Mouse (Mus musculus) frontal cortex, postnatal 10 days (tissue): Measurements from ENCODE around the gene Synj1.

Experiments
- DNase-seq, 2 experiments: peaks; one replicate each; pipeline ENCODE4 v3.0.0; 2022; ENCODE audit warnings: low spot score in 2 of 2, mixed read lengths in 1 of 2

Synj1 gene

GRCm38 (mm10) chr16:91009942-91010529, 1.1 kb downstream of the Synj1 start:
- no peak for DNase-seq

- DNase-seq = no peak
Observed at GRCm38 (mm10) chr16:91004915-91005538, 6.1 kb downstream of the Synj1 start.

- no peak for DNase-seq
Observed at GRCm38 (mm10) chr16:91001098-91001497, 10.0 kb downstream of the Synj1 start.

GRCm38 (mm10) chr16:90999827-91000226, 11.3 kb downstream of the Synj1 start:
- no peak for DNase-seq

DNA sequence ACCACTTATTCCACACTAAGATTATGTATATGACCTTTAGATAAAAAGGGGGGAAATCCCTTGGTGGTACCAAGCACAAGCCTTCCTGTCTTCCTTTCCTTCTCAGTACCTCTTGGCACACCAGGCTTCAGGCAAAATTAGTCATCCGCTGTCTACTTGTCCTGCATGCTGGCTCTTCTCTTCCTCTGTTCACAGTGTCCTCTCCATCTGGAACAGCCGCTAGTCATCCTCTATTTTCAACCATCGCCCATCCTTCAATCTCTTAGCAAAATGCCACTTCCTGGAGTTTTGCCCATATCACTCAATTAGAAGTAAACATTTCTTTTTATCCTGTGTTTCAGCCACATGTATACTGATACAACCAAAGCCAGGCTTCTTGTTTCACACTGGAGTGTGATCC, 13.3 kb downstream of the Synj1 start:
- no peak for DNase-seq

DNA sequence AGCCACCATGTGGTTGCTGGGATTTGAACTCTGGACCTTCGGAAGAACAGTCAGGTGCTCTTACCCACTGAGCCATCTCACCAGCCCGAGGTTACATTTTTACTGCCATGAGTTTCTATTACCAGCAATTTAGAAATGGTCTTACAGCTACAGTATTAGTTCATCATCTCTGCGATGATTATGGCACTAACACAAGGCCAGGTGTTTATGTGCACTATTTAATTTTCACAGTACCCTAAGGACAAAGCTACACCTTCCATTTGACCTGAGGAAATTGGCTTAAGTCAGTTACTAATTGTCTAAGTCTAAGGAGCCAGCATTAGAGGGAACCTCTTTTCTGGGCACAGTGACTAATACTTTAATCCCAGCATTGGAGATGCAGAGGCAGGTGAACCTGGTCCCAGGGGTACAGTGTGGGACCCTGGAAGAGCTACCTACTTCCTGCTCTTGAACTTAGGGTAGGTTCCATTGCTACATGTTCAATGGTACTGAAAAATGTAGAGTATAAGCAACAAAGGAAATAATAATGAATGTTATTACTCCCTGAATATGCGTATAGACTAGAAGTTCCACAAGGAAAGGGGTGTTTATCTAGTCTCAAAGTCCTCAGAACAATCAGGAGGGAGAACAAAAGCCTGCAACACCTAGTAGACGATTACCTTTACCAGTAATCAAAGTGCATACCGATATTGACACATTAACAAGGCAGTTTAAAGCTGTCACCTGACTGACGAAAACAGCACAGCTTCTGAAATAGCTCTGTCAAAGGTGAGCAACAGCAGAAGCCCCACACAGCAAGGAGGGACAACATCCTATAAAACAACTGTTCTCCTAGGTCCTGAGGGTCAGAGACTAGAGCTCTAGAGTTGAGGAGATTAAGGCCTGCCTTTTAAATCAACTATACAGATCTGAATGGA, 14.5 kb downstream of the Synj1 start:
- no peak for DNase-seq

- DNase-seq = no peak
Observed at GRCm38 (mm10) chr16:90995498-90995897, 15.6 kb downstream of the Synj1 start.

GRCm38 (mm10) chr16:90995023-90995422, 16.1 kb downstream of the Synj1 start:
- no peak for DNase-seq

GRCm38 (mm10) chr16:90989162-90989561, 21.9 kb downstream of the Synj1 start:
- DNase-seq = no peak

GRCm38 (mm10) chr16:90988665-90989064, 22.4 kb downstream of the Synj1 start:
- DNase-seq = no peak

GRCm38 (mm10) chr16:90988039-90988438, 23.1 kb downstream of the Synj1 start:
- no peak for DNase-seq

DNA sequence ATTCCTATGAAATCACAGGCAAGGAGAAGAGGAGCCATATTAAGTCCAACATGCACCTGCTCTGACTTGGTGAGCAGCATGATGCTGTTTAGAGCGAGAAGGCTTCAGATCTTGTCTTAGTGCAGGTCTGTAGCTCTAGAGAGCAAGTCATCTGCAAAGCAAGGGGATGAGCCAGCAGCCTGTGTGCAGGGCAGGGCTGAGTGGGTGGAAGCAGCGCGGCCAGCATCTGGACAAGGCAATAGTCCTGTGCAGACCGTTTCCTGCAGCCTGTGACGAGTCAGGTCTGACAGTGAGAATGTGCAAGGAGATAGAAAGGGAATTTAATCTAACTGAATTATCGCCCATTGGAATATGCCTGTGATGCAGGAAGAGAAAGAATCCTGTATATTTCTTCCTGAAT, 40.1 kb downstream of the Synj1 start:
- DNase-seq = no peak

DNA sequence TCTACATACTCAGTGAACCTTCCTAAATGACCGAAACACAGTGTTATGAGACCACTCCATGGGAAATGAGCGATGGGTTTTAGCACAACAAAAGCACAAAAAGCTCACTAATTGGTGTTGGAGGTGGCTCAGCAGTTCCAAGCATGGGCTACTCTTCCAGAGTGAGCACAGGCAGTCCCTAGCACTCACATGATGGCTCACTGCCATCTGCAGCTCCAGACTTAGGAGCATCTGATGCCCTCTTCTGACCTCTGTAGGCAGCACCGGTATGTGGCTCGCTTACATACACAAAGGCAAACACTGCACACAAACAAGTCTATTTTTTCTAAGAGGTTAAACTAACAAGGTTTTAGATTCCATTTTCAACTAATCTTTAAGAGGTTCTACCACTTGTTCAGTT, 44.9 kb downstream of the Synj1 start:
- DNase-seq = no peak

DNA sequence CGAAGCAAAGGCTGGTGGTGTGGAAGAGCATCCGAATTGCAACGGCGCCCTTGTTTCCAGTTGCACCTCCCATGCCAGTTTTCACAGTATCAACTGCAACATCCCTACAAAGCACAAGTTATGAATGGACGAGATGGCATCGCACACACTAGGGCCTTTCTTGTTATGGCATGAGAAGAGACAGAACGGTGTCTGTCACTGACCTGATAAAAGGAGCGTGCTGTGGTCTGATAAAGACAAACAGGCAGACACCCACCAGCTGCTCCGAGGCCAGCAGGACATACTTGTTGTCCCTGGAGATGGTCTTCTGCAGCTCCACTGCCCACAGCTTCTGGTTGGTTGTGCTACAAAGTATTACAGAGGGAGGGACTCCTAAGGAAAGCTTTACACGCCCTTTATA, 46.8 kb downstream of the Synj1 start:
- no peak for DNase-seq

GRCm38 (mm10) chr16:90963866-90964265, 47.2 kb downstream of the Synj1 start:
- DNase-seq = no peak

- DNase-seq = no peak
Observed at GRCm38 (mm10) chr16:90963231-90963630, 47.9 kb downstream of the Synj1 start.

- DNase-seq = no peak
Observed at GRCm38 (mm10) chr16:90958301-90959085, 52.6 kb downstream of the Synj1 start.

DNA sequence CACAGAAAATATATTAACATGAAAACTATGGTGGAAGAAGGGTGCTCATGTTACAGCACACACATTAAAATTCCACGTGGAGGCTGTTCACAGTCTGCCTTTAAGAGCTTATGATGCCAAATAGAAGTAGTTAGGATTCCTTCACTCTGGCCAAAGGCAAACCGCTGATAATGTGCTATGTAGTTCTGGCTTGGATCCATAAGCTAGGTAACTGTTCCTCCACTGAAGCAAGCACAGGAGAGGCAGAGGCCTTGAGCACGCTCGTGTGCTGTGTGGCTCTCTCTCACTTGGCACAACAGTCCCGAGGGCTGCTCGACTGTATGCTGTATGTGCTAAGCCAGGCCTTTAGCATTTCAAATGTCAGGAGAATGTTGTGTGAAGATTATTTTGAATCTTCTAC, 55.6 kb downstream of the Synj1 start:
- no peak for DNase-seq

DNA sequence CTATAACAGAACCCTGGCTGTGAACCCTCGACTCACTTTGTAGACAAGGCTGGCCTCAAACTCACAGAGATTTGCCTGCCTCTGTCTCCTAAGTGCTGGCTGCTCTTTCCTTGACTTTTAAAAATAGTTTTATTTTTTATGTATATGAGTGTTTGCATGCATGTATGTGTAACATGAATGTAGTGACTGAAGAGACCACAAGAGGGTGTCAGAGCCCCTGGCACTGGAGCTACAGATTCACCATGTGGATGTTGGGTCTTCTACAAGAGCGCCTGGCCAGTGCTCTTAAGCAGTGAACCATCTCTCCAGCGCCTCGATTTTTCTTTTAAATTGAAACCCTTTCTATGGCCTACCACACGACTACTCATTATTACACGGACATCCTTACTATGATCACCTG, 57.3 kb downstream of the Synj1 start:
- no peak for DNase-seq

GRCm38 (mm10) chr16:90953147-90953546, 58.0 kb downstream of the Synj1 start:
- no peak for DNase-seq

GRCm38 (mm10) chr16:90950354-90950963, 60.6 kb downstream of the Synj1 start:
- DNase-seq = no peak

- no peak for DNase-seq
Observed at GRCm38 (mm10) chr16:90946977-90947376, 64.1 kb downstream of the Synj1 start.
